Comparison of ENCODE assay signal across 7 mouse cellular contexts in genomic region chr11:47704930-47705787, GRCm38 (mm10).
DNase-seq lines count a peak whose midpoint lies in the region; ATAC-seq lines count a peak whose summit lies in the region.

No protein-coding gene starts in this region.

- intact Hi-C loops in left cerebral cortex, postnatal 25 days (cut with DNase I) = loop anchor here (10.0 kb wide), 1 partner anchor 180 kb away; no protein-coding TSS in a partner anchor

- ATAC-seq in CD4-positive, CD25-positive, alpha-beta regulatory T cell, adult 4 months = no peak

- DNase-seq in urinary bladder, postnatal 14 days (ENCODE audit: low spot score) = peak; percentile 28
- DNase-seq in urinary bladder, postnatal 10 days (ENCODE audit: low spot score) = no peak
- peak; percentile 65 for DNase-seq in gastrocnemius, postnatal 25 days
- peak; percentile 45 to 63 for DNase-seq in left cerebral cortex, postnatal 25 days (ENCODE audit: low spot score in 2 of 2)
- peak; percentile 6 for DNase-seq in right cerebral cortex, postnatal 4 days
- DNase-seq in embryo, embryonic 10.5 days (ENCODE audit: low spot score) = no peak

Comparison
In these comparisons a context has a peak if more than half of its experiments do, and no peak if none do; other contexts are left out.
1. DNase-seq: peak in urinary bladder, postnatal 14 days (single experiment), gastrocnemius, postnatal 25 days (single experiment), left cerebral cortex, postnatal 25 days (2 of 2) and right cerebral cortex, postnatal 4 days (single experiment); none in urinary bladder, postnatal 10 days (single experiment) and embryo, embryonic 10.5 days (single experiment).